Mouse (Mus musculus) embryonic facial prominence, embryonic 15.5 days (tissue): ENCODE results near the gene Eif4g3. TPM values are rescaled to one million over a fixed set of nuclear protein-coding genes. Genes with fewer than 3 reads are reported as not detected.
A peak's percentile ranks its signal among the peaks of the same experiment; 100 is the strongest.

Experiments
- ATAC-seq: fragments of 200-750 bp; cut with Nextera tagmentation; 2 replicates; pipeline ENCODE4 v1.8.0; 2017; ENCODE audit warnings: low read depth, moderate TSS enrichment; ENCODE audit not compliant: insufficient number of reproducible peaks, low FRiP score, low TSS enrichment
- H3K27ac ChIP-seq: fragments of 300-500 bp; sonication (generic); replicated peaks from 2 replicates; pipeline ENCODE4 v1.5.1; 2015; ENCODE audit warnings: mild to moderate bottlenecking, inconsistent platforms
- H3K27me3 ChIP-seq: fragments of 300-500 bp; sonication (generic); 2 replicates; pipeline ENCODE4 v1.6.1; 2015; ENCODE audit warnings: inconsistent platforms
- H3K36me3 ChIP-seq: fragments of 300-500 bp; sonication (generic); 2 replicates; pipeline ENCODE4 v1.6.1; 2015; ENCODE audit warnings: mild to moderate bottlenecking, inconsistent platforms
- H3K4me1 ChIP-seq: fragments of 300-500 bp; sonication (generic); 2 replicates; pipeline ENCODE4 v1.6.1; 2015; ENCODE audit warnings: inconsistent platforms
- H3K4me2 ChIP-seq: fragments of 300-500 bp; sonication (generic); replicated peaks from 2 replicates; pipeline ENCODE4 v1.6.1; 2015; ENCODE audit warnings: mild to moderate bottlenecking, inconsistent platforms
- H3K4me3 ChIP-seq: fragments of 300-500 bp; sonication (generic); replicated peaks from 2 replicates; pipeline ENCODE4 v1.5.1; 2015; ENCODE audit warnings: mild to moderate bottlenecking, inconsistent platforms
- H3K9ac ChIP-seq: fragments of 300-500 bp; sonication (generic); 2 replicates; pipeline ENCODE4 v1.6.1; 2015; ENCODE audit warnings: inconsistent platforms
- H3K9me3 ChIP-seq: fragments of 300-500 bp; sonication (generic); replicated peaks from 2 replicates; pipeline ENCODE4 v1.6.1; 2016; ENCODE audit warnings: inconsistent platforms
- WGBS: fragments of 180-500 bp; shearing (Covaris S2); methylation state at CpG from one replicate; pipeline ENCODE4 v1.1.7; 2015; 5-methylcytosine and 5-hydroxymethylcytosine counted together
- polyA plus RNA-seq: library from polyadenylated mRNA; unstranded; fragments of >200 nt; fragmentation: Nextera tagmentation; extraction: Ambion mirVana; gene quantifications from 2 replicates; pipeline ENCODE4 v1.2.1, GENCODE M21; 2015

Eif4g3 gene
- polyA plus RNA-seq, 1 experiment from 2014 or later: 36.2 TPM

GRCm38 (mm10) chr4:138006951-138007613, 14.3 kb downstream of the Eif4g3 start:
- WGBS: 84% methylated on average over 9 of the region's 9 CpGs
- Histone ChIP-seq H3K36me3 (peaks cover 42% of the 10 kb centered on the region), H3K27ac (no peak overlapping the region), H3K4me2 (no peak overlapping the region), H3K27me3 (no peaks in the 10 kb centered on the region), H3K9ac (no peak overlapping the region), H3K9me3 (no peaks in the 10 kb centered on the region), H3K4me1 (peaks cover 4% of the 10 kb centered on the region; the same call in 1 of the 2 replicates), H3K4me3 (no peak overlapping the region)
- ATAC-seq: no peak

GRCm38 (mm10) chr4:138008646-138009045, 15.8 kb downstream of the Eif4g3 start:
- no peak overlapping the region for H3K27ac ChIP-seq
- no peak overlapping the region for H3K9ac ChIP-seq
- no peaks in the 10 kb centered on the region for H3K9me3 ChIP-seq
- ATAC-seq: no peak; the same call in 1 of the 2 replicates
- no peaks in the 10 kb centered on the region for H3K4me1 ChIP-seq
- WGBS: 86% methylated on average over 6 of the region's 6 CpGs
- H3K27me3 ChIP-seq: no peaks in the 10 kb centered on the region
- H3K4me2 ChIP-seq: no peak overlapping the region
- peaks cover 43% of the 10 kb centered on the region for H3K36me3 ChIP-seq
- H3K4me3 ChIP-seq: no peak overlapping the region

GRCm38 (mm10) chr4:138009786-138010502, 17.1 kb downstream of the Eif4g3 start:
- no peak overlapping the region for H3K27ac ChIP-seq
- 92% methylated on average over 4 of the region's 4 CpGs for WGBS
- no peak overlapping the region for H3K4me3 ChIP-seq
- H3K27me3 ChIP-seq: no peaks in the 10 kb centered on the region
- H3K9me3 ChIP-seq: no peaks in the 10 kb centered on the region
- no peak overlapping the region for H3K4me2 ChIP-seq
- peaks cover 48% of the 10 kb centered on the region for H3K36me3 ChIP-seq
- H3K9ac ChIP-seq: no peak overlapping the region
- no peak for ATAC-seq
- H3K4me1 ChIP-seq: no peaks in the 10 kb centered on the region

- Histone ChIP-seq H3K27me3 (no peaks in the 10 kb centered on the region), H3K9ac (no peak overlapping the region), H3K36me3 (peaks cover 45% of the 10 kb centered on the region), H3K9me3 (no peaks in the 10 kb centered on the region), H3K27ac (no peak overlapping the region), H3K4me1 (0 out of 2 replicates have a peak, but pooled peaks cover 4% of the 10 kb centered on the region), H3K4me3 (no peak overlapping the region), H3K4me2 (no peak overlapping the region)
- WGBS: 93% methylated on average over 15 of the region's 15 CpGs
- no peak for ATAC-seq
Measured at GRCm38 (mm10) chr4:138013723-138014479, 21.1 kb downstream of the Eif4g3 start.

GRCm38 (mm10) chr4:138015966-138016365, 23.1 kb downstream of the Eif4g3 start:
- Histone ChIP-seq H3K4me1 (0 out of 2 replicates have a peak, but pooled peaks cover 8% of the 10 kb centered on the region), H3K4me2 (no peak overlapping the region), H3K9me3 (no peaks in the 10 kb centered on the region), H3K27ac (no peak overlapping the region), H3K9ac (no peak overlapping the region), H3K4me3 (no peak overlapping the region), H3K36me3 (peaks cover 34% of the 10 kb centered on the region), H3K27me3 (no peaks in the 10 kb centered on the region)
- 83% methylated on average over 4 of the region's 4 CpGs for WGBS
- ATAC-seq: no peak

- H3K4me3 ChIP-seq: no peak overlapping the region
- no peaks in the 10 kb centered on the region for H3K9me3 ChIP-seq
- H3K27ac ChIP-seq: 0 out of 2 replicates have a peak overlapping the region, but pooled peaks have one; percentile 44
- ATAC-seq: no peak
- H3K9ac ChIP-seq: no peak overlapping the region
- no peaks in the 10 kb centered on the region for H3K27me3 ChIP-seq
- H3K36me3 ChIP-seq: peaks cover 34% of the 10 kb centered on the region
- H3K4me1 ChIP-seq: 0 out of 2 replicates have a peak, but pooled peaks cover 13% of the 10 kb centered on the region
- H3K4me2 ChIP-seq: no peak overlapping the region
- WGBS: 79% methylated on average over 11 of the region's 11 CpGs
Measured at GRCm38 (mm10) chr4:138017085-138017637, 24.3 kb downstream of the Eif4g3 start.

GRCm38 (mm10) chr4:138018011-138018410, 25.2 kb downstream of the Eif4g3 start:
- Histone ChIP-seq H3K4me2 (no peak overlapping the region), H3K36me3 (peaks cover 34% of the 10 kb centered on the region), H3K9me3 (no peaks in the 10 kb centered on the region), H3K4me3 (no peak overlapping the region), H3K9ac (no peak overlapping the region), H3K27ac (no peak overlapping the region), H3K4me1 (0 out of 2 replicates have a peak, but pooled peaks cover 13% of the 10 kb centered on the region), H3K27me3 (no peaks in the 10 kb centered on the region)
- no peak for ATAC-seq
- WGBS: 68% methylated on average over 6 of the region's 6 CpGs

GRCm38 (mm10) chr4:138020231-138020630, 27.4 kb downstream of the Eif4g3 start:
- no peak overlapping the region for H3K4me3 ChIP-seq
- WGBS: 51% methylated on average over 6 of the region's 6 CpGs
- 0 out of 2 replicates have a peak overlapping the region, but pooled peaks have one; percentile 0 for H3K27ac ChIP-seq
- peaks cover 18% of the 10 kb centered on the region for H3K36me3 ChIP-seq
- H3K9me3 ChIP-seq: no peaks in the 10 kb centered on the region
- peaks cover 25% of the 10 kb centered on the region; the same call in 1 of the 2 replicates for H3K4me1 ChIP-seq
- no peaks in the 10 kb centered on the region for H3K27me3 ChIP-seq
- H3K4me2 ChIP-seq: no peak overlapping the region
- ATAC-seq: no peak
- no peak overlapping the region for H3K9ac ChIP-seq

- no peak for ATAC-seq
- no peak overlapping the region for H3K27ac ChIP-seq
- no peak overlapping the region for H3K4me3 ChIP-seq
- peaks cover 24% of the 10 kb centered on the region for H3K36me3 ChIP-seq
- no peaks in the 10 kb centered on the region for H3K9me3 ChIP-seq
- H3K4me1 ChIP-seq: peaks cover 25% of the 10 kb centered on the region; the same call in 1 of the 2 replicates
- 80% methylated on average over 6 of the region's 6 CpGs for WGBS
- no peaks in the 10 kb centered on the region for H3K27me3 ChIP-seq
- no peak overlapping the region for H3K9ac ChIP-seq
- no peak overlapping the region for H3K4me2 ChIP-seq
Measured at GRCm38 (mm10) chr4:138021651-138022050, 28.8 kb downstream of the Eif4g3 start.

GRCm38 (mm10) chr4:138022761-138023160, 29.9 kb downstream of the Eif4g3 start:
- H3K4me1 ChIP-seq: peaks cover 25% of the 10 kb centered on the region; the same call in 1 of the 2 replicates
- H3K27me3 ChIP-seq: no peaks in the 10 kb centered on the region
- H3K4me2 ChIP-seq: no peak overlapping the region
- no peak overlapping the region for H3K27ac ChIP-seq
- H3K36me3 ChIP-seq: peaks cover 21% of the 10 kb centered on the region
- H3K9ac ChIP-seq: no peak overlapping the region
- 83% methylated on average over 2 of the region's 2 CpGs for WGBS
- no peaks in the 10 kb centered on the region for H3K9me3 ChIP-seq
- H3K4me3 ChIP-seq: no peak overlapping the region
- ATAC-seq: no peak
